Mouse (Mus musculus): ENCODE measurements around the gene Antxr1. TPM values are rescaled to one million over a fixed set of nuclear protein-coding genes. Genes with fewer than 3 reads are reported as not detected.

Gene Antxr1
- polyA plus RNA-seq, 1 experiment from 2014 or later: 5.2 TPM

GRCm38 (mm10) chr6:87160196-87160595 is 175.4 kb downstream of the Antxr1 start:
- Histone ChIP-seq H3K4me1 (ENCODE audit: insufficient read depth, low read length) (peaks cover 6% of the 10 kb centered on the region), H3K4me3 (ENCODE audit: low read length) (no peak overlapping the region), H3K4me2 (replicated peaks; ENCODE audit: low read depth, low read length) (no peak overlapping the region), H3K9ac (replicated peaks; ENCODE audit: low read length) (no peak overlapping the region), H3K36me3 (ENCODE audit: insufficient read depth, low read length) (no peaks in the 10 kb centered on the region), H3K9me3 (ENCODE audit: low read length) (no peaks in the 10 kb centered on the region), H3K27ac (ENCODE audit: low read length) (no peak overlapping the region), H3K27me3 (ENCODE audit: insufficient read depth, low read length) (no peaks in the 10 kb centered on the region)
- no peak for ATAC-seq (ENCODE audit: low FRiP score, low TSS enrichment)
- WGBS: 51% methylated on average over 5 of the region's 5 CpGs

- Histone ChIP-seq H3K4me1 (ENCODE audit: insufficient read depth, low read length) (peaks cover 6% of the 10 kb centered on the region), H3K9ac (replicated peaks; ENCODE audit: low read length) (no peak overlapping the region), H3K27me3 (ENCODE audit: insufficient read depth, low read length) (no peaks in the 10 kb centered on the region), H3K27ac (ENCODE audit: low read length) (no peak overlapping the region), H3K36me3 (ENCODE audit: insufficient read depth, low read length) (no peaks in the 10 kb centered on the region), H3K4me2 (replicated peaks; ENCODE audit: low read depth, low read length) (no peak overlapping the region), H3K9me3 (ENCODE audit: low read length) (no peaks in the 10 kb centered on the region), H3K4me3 (ENCODE audit: low read length) (no peak overlapping the region)
- 86% methylated on average over 7 of the region's 7 CpGs for WGBS
- no peak for ATAC-seq (ENCODE audit: low FRiP score, low TSS enrichment)
Observed at GRCm38 (mm10) chr6:87158062-87158623, 177.5 kb downstream of the Antxr1 start.

- Histone ChIP-seq H3K4me3 (ENCODE audit: low read length) (no peak overlapping the region), H3K9ac (replicated peaks; ENCODE audit: low read length) (no peak overlapping the region), H3K27ac (ENCODE audit: low read length) (no peak overlapping the region), H3K9me3 (ENCODE audit: low read length) (no peaks in the 10 kb centered on the region), H3K4me1 (ENCODE audit: insufficient read depth, low read length) (no peaks in the 10 kb centered on the region), H3K27me3 (ENCODE audit: insufficient read depth, low read length) (no peaks in the 10 kb centered on the region), H3K36me3 (ENCODE audit: insufficient read depth, low read length) (no peaks in the 10 kb centered on the region), H3K4me2 (replicated peaks; ENCODE audit: low read depth, low read length) (no peak overlapping the region)
- no peak for ATAC-seq (ENCODE audit: low FRiP score, low TSS enrichment)
- WGBS: 80% methylated on average over 3 of the region's 3 CpGs
Observed at GRCm38 (mm10) chr6:87153836-87154235, 181.8 kb downstream of the Antxr1 start.

GRCm38 (mm10) chr6:87153231-87153580 is 182.4 kb downstream of the Antxr1 start:
- H3K9me3 ChIP-seq (ENCODE audit: low read length): no peaks in the 10 kb centered on the region
- H3K9ac ChIP-seq (replicated peaks; ENCODE audit: low read length): no peak overlapping the region
- no peak overlapping the region for H3K4me2 ChIP-seq (replicated peaks; ENCODE audit: low read depth, low read length)
- H3K4me1 ChIP-seq (ENCODE audit: insufficient read depth, low read length): no peaks in the 10 kb centered on the region
- H3K27me3 ChIP-seq (ENCODE audit: insufficient read depth, low read length): no peaks in the 10 kb centered on the region
- H3K36me3 ChIP-seq (ENCODE audit: insufficient read depth, low read length): no peaks in the 10 kb centered on the region
- no peak overlapping the region for H3K4me3 ChIP-seq (ENCODE audit: low read length)
- ATAC-seq (ENCODE audit: low FRiP score, low TSS enrichment): no peak
- 83% methylated on average over 7 of the region's 7 CpGs for WGBS
- H3K27ac ChIP-seq (ENCODE audit: low read length): no peak overlapping the region

GRCm38 (mm10) chr6:87152461-87153230 is 183.0 kb downstream of the Antxr1 start:
- no peak overlapping the region for H3K4me2 ChIP-seq (replicated peaks; ENCODE audit: low read depth, low read length)
- H3K9me3 ChIP-seq (ENCODE audit: low read length): no peaks in the 10 kb centered on the region
- no peak overlapping the region for H3K9ac ChIP-seq (replicated peaks; ENCODE audit: low read length)
- H3K27ac ChIP-seq (ENCODE audit: low read length): no peak overlapping the region
- WGBS: 65% methylated on average over 21 of the region's 21 CpGs
- H3K27me3 ChIP-seq (ENCODE audit: insufficient read depth, low read length): no peaks in the 10 kb centered on the region
- H3K4me1 ChIP-seq (ENCODE audit: insufficient read depth, low read length): no peaks in the 10 kb centered on the region
- H3K36me3 ChIP-seq (ENCODE audit: insufficient read depth, low read length): no peaks in the 10 kb centered on the region
- ATAC-seq (ENCODE audit: low FRiP score, low TSS enrichment): no peak
- no peak overlapping the region for H3K4me3 ChIP-seq (ENCODE audit: low read length)

GRCm38 (mm10) chr6:87151427-87151826 is 184.2 kb downstream of the Antxr1 start:
- H3K27me3 ChIP-seq (ENCODE audit: insufficient read depth, low read length): no peaks in the 10 kb centered on the region
- H3K27ac ChIP-seq (ENCODE audit: low read length): no peak overlapping the region
- no peaks in the 10 kb centered on the region for H3K9me3 ChIP-seq (ENCODE audit: low read length)
- H3K4me3 ChIP-seq (ENCODE audit: low read length): no peak overlapping the region
- no peak overlapping the region for H3K4me2 ChIP-seq (replicated peaks; ENCODE audit: low read depth, low read length)
- H3K4me1 ChIP-seq (ENCODE audit: insufficient read depth, low read length): no peaks in the 10 kb centered on the region
- ATAC-seq (ENCODE audit: low FRiP score, low TSS enrichment): no peak
- H3K36me3 ChIP-seq (ENCODE audit: insufficient read depth, low read length): no peaks in the 10 kb centered on the region
- H3K9ac ChIP-seq (replicated peaks; ENCODE audit: low read length): no peak overlapping the region
- WGBS: 84% methylated on average over 8 of the region's 8 CpGs

GRCm38 (mm10) chr6:87150471-87150870 is 185.2 kb downstream of the Antxr1 start:
- no peak for ATAC-seq (ENCODE audit: low FRiP score, low TSS enrichment)
- WGBS: 78% methylated on average over 7 of the region's 7 CpGs
- Histone ChIP-seq H3K4me2 (replicated peaks; ENCODE audit: low read depth, low read length) (no peak overlapping the region), H3K27ac (ENCODE audit: low read length) (no peak overlapping the region), H3K4me1 (ENCODE audit: insufficient read depth, low read length) (no peaks in the 10 kb centered on the region), H3K9me3 (ENCODE audit: low read length) (no peaks in the 10 kb centered on the region), H3K4me3 (ENCODE audit: low read length) (no peak overlapping the region), H3K36me3 (ENCODE audit: insufficient read depth, low read length) (no peaks in the 10 kb centered on the region), H3K27me3 (ENCODE audit: insufficient read depth, low read length) (no peaks in the 10 kb centered on the region), H3K9ac (replicated peaks; ENCODE audit: low read length) (no peak overlapping the region)

GRCm38 (mm10) chr6:87147921-87148320 is 187.7 kb downstream of the Antxr1 start:
- H3K4me3 ChIP-seq (ENCODE audit: low read length): no peak overlapping the region
- 79% methylated on average over 3 of the region's 3 CpGs for WGBS
- no peak for ATAC-seq (ENCODE audit: low FRiP score, low TSS enrichment)
- no peaks in the 10 kb centered on the region for H3K36me3 ChIP-seq (ENCODE audit: insufficient read depth, low read length)
- H3K27me3 ChIP-seq (ENCODE audit: insufficient read depth, low read length): no peaks in the 10 kb centered on the region
- H3K9ac ChIP-seq (replicated peaks; ENCODE audit: low read length): no peak overlapping the region
- no peaks in the 10 kb centered on the region for H3K9me3 ChIP-seq (ENCODE audit: low read length)
- 0 out of 2 replicates have a peak, but pooled peaks cover 3% of the 10 kb centered on the region for H3K4me1 ChIP-seq (ENCODE audit: insufficient read depth, low read length)
- H3K27ac ChIP-seq (ENCODE audit: low read length): no peak overlapping the region
- H3K4me2 ChIP-seq (replicated peaks; ENCODE audit: low read depth, low read length): no peak overlapping the region

GRCm38 (mm10) chr6:87143594-87143993 is 192.0 kb downstream of the Antxr1 start:
- Histone ChIP-seq H3K27ac (ENCODE audit: low read length) (no peak overlapping the region; the same call in 1 of the 2 replicates), H3K4me1 (ENCODE audit: insufficient read depth, low read length) (0 out of 2 replicates have a peak, but pooled peaks cover 3% of the 10 kb centered on the region), H3K4me3 (ENCODE audit: low read length) (no peak overlapping the region), H3K9me3 (ENCODE audit: low read length) (no peaks in the 10 kb centered on the region), H3K4me2 (replicated peaks; ENCODE audit: low read depth, low read length) (no peak overlapping the region), H3K9ac (replicated peaks; ENCODE audit: low read length) (no peak overlapping the region), H3K36me3 (ENCODE audit: insufficient read depth, low read length) (no peaks in the 10 kb centered on the region), H3K27me3 (ENCODE audit: insufficient read depth, low read length) (no peaks in the 10 kb centered on the region)
- 51% methylated on average over 13 of the region's 13 CpGs for WGBS
- ATAC-seq (ENCODE audit: low FRiP score, low TSS enrichment): no peak; the same call in 1 of the 2 replicates

GRCm38 (mm10) chr6:87142239-87142638 is 193.4 kb downstream of the Antxr1 start:
- Histone ChIP-seq H3K36me3 (ENCODE audit: insufficient read depth, low read length) (no peaks in the 10 kb centered on the region), H3K4me3 (ENCODE audit: low read length) (no peak overlapping the region), H3K4me2 (replicated peaks; ENCODE audit: low read depth, low read length) (no peak overlapping the region), H3K9ac (replicated peaks; ENCODE audit: low read length) (no peak overlapping the region), H3K27ac (ENCODE audit: low read length) (no peak overlapping the region), H3K27me3 (ENCODE audit: insufficient read depth, low read length) (no peaks in the 10 kb centered on the region), H3K4me1 (ENCODE audit: insufficient read depth, low read length) (0 out of 2 replicates have a peak, but pooled peaks cover 3% of the 10 kb centered on the region), H3K9me3 (ENCODE audit: low read length) (no peaks in the 10 kb centered on the region)
- ATAC-seq (ENCODE audit: low FRiP score, low TSS enrichment): no peak
- WGBS: 79% methylated on average over 5 of the region's 5 CpGs
